Mouse (Mus musculus) cerebellum, adult 2 months (tissue): ENCODE results near the gene Bcr. TPM values are rescaled to one million over a fixed set of nuclear protein-coding genes. Genes with fewer than 3 reads are reported as not detected.
A peak's percentile ranks its signal among the peaks of the same experiment; 100 is the strongest.
"Not testable (repeated sequence)": the region's sequence is repeated elsewhere in the genome, so short reads cannot be mapped to it uniquely, and the experiment has no call there.

ENCODE experiments used
- DNase-seq, 2 experiments: peaks; one replicate each; pipeline ENCODE4 v3.0.0; 2021
- H3K27ac ChIP-seq: fragments of 200-500 bp; 2 replicates; pipeline ENCODE4 v1.5.1; 2012; ENCODE audit warnings: low read length, control low read depth, inconsistent platforms; ENCODE audit not compliant: insufficient read depth
- H3K27me3 ChIP-seq: fragments of 200-500 bp; 2 replicates; pipeline ENCODE4 v1.6.1; 2012; ENCODE audit warnings: inconsistent platforms, mild to moderate bottlenecking, low read length, moderate library complexity; ENCODE audit not compliant: control insufficient read depth, insufficient read depth
- H3K4me1 ChIP-seq: fragments of 200-500 bp; 2 replicates; pipeline ENCODE4 v1.6.1; 2011; ENCODE audit warnings: low read length; ENCODE audit not compliant: control insufficient read depth, insufficient read depth
- H3K4me3 ChIP-seq: fragments of 200-500 bp; replicated peaks from 2 replicates; pipeline ENCODE3; 2011; ENCODE audit warnings: mild to moderate bottlenecking, low read depth, low read length, control low read depth; ENCODE audit not compliant: insufficient read depth
- CTCF ChIP-seq: fragments of 200-500 bp; IDR thresholded peaks from 2 replicates; pipeline ENCODE4 v1.5.1; 2011; ENCODE audit warnings: low read depth, mild to moderate bottlenecking, control low read depth, low read length, moderate library complexity, borderline replicate concordance; ENCODE audit not compliant: insufficient read depth
- POLR2A ChIP-seq: fragments of 200-500 bp; IDR thresholded peaks from 2 replicates; pipeline ENCODE4 v1.6.1; 2011; ENCODE audit warnings: low read length, control low read depth, borderline replicate concordance; ENCODE audit not compliant: insufficient read depth
- WGBS: fragments of 180-500 bp; shearing (Covaris S2); methylation state at CpG from one replicate; pipeline ENCODE4 v1.1.7; 2018; 5-methylcytosine and 5-hydroxymethylcytosine counted together
- polyA plus RNA-seq: library from polyadenylated mRNA; depleted of rRNA; stranded (reverse); fragments of >200 nt; gene quantifications from 2 replicates; pipeline ENCODE4 v1.2.3, GENCODE M21; 2012

The Bcr gene
- polyA plus RNA-seq, 1 experiment = 44.4 TPM

GRCm38 (mm10) chr10:75030234-75030633 lies 30.2 kb upstream of the Bcr start:
- Histone ChIP-seq H3K4me3 (no peak overlapping the region), H3K4me1 (no peaks in the 10 kb centered on the region), H3K27me3 (no peaks in the 10 kb centered on the region), H3K27ac (no peak overlapping the region)
- WGBS = 84% methylated on average over 3 of the region's 3 CpGs
- no peak for TF ChIP-seq CTCF
- TF ChIP-seq POLR2A = no peak
- DNase-seq = no peak

- Histone ChIP-seq H3K27me3 (no peaks in the 10 kb centered on the region), H3K4me3 (no peak overlapping the region), H3K4me1 (no peaks in the 10 kb centered on the region), H3K27ac (no peak overlapping the region)
- WGBS = 41% methylated on average over 5 of the region's 5 CpGs
- no peak for TF ChIP-seq CTCF
- TF ChIP-seq POLR2A = no peak
- DNase-seq = no peak
Observed at GRCm38 (mm10) chr10:75031345-75032114, 28.9 kb upstream of the Bcr start.

GRCm38 (mm10) chr10:75032395-75032794 lies 28.0 kb upstream of the Bcr start, which contains the start of gene Rsph14:
TSS of gene Rsph14 (minus strand) at chr10:75032586.
- 13% methylated on average over 10 of the region's 10 CpGs for WGBS
- no peaks in the 10 kb centered on the region for H3K27me3 ChIP-seq
- no peaks in the 10 kb centered on the region for H3K4me1 ChIP-seq
- peak; percentile 68 to 75 for DNase-seq
- H3K27ac ChIP-seq = no peak within 1 kb of the TSS
- no peak within 1 kb of the TSS for H3K4me3 ChIP-seq
- no peak for TF ChIP-seq POLR2A
- TF ChIP-seq CTCF = no peak

- Histone ChIP-seq H3K4me1 (no peaks in the 10 kb centered on the region), H3K4me3 (peak within 1 kb of the TSS; percentile 73), H3K27me3 (no peaks in the 10 kb centered on the region), H3K27ac (no peak within 1 kb of the TSS)
- DNase-seq = peak; percentile 84 to 85
- TF ChIP-seq POLR2A = no peak
- no peak for TF ChIP-seq CTCF
- under 1% methylated on average over 36 of the region's 36 CpGs for WGBS
Observed at GRCm38 (mm10) chr10:75036883-75037379, 23.5 kb upstream of the Bcr start, which contains the start of gene Rab36. TSS of gene Rab36 (plus strand) at chr10:75037058.

- H3K27me3 ChIP-seq, H3K4me3 ChIP-seq, H3K4me1 ChIP-seq, H3K27ac ChIP-seq, DNase-seq: not testable (repeated sequence)
- WGBS = 17% methylated on average over 1 of the region's 1 CpGs
Observed at GRCm38 (mm10) chr10:75042060-75042459, 18.3 kb upstream of the Bcr start.

- Histone ChIP-seq H3K27ac (no peak overlapping the region), H3K4me1 (no peaks in the 10 kb centered on the region), H3K27me3 (no peaks in the 10 kb centered on the region), H3K4me3 (no peak overlapping the region)
- no peak for DNase-seq
- 65% methylated on average over 7 of the region's 7 CpGs for WGBS
- TF ChIP-seq CTCF (no peak), POLR2A (no peak)
Observed at GRCm38 (mm10) chr10:75044459-75044858, 15.9 kb upstream of the Bcr start.

GRCm38 (mm10) chr10:75045831-75046230 lies 14.6 kb upstream of the Bcr start:
- Histone ChIP-seq H3K4me1 (peaks cover 2% of the 10 kb centered on the region; the same call in 1 of the 2 replicates), H3K27me3 (no peaks in the 10 kb centered on the region), H3K4me3 (no peak overlapping the region), H3K27ac (no peak overlapping the region)
- no peak for DNase-seq
- TF ChIP-seq CTCF (no peak), POLR2A (no peak)
- WGBS = 92% methylated on average over 15 of the region's 15 CpGs

GRCm38 (mm10) chr10:75048711-75049110 lies 11.7 kb upstream of the Bcr start:
- no peak for DNase-seq
- 41% methylated on average over 7 of the region's 7 CpGs for WGBS

More at GRCm38 (mm10) chr10:75048711-75049110, 11.7 kb upstream of the Bcr start:
- H3K27ac ChIP-seq = no peak overlapping the region
- H3K4me3 ChIP-seq = no peak overlapping the region
- H3K27me3 ChIP-seq = no peaks in the 10 kb centered on the region
- TF ChIP-seq CTCF (no peak), POLR2A (no peak)
- H3K4me1 ChIP-seq = peaks cover 21% of the 10 kb centered on the region
